Mouse (Mus musculus) midbrain, embryonic 10.5 days (tissue): Measurements from ENCODE around the gene Lrrc46. TPM values are rescaled to one million over a fixed set of nuclear protein-coding genes. Genes with fewer than 3 reads are reported as not detected.

Source experiments
- DNase-seq: peaks from one replicate; pipeline ENCODE4 v3.0.0-alpha.2; 2017; ENCODE audit warnings: low spot score
- H3K27ac ChIP-seq: fragments of 300-500 bp; sonication (generic); replicated peaks from 2 replicates; pipeline ENCODE4 v1.5.1; 2016; ENCODE audit warnings: mild to moderate bottlenecking
- H3K27me3 ChIP-seq: fragments of 300-500 bp; sonication (generic); 2 replicates; pipeline ENCODE4 v1.6.1; 2016; ENCODE audit warnings: low read depth, mild to moderate bottlenecking; ENCODE audit not compliant: poor library complexity, severe bottlenecking
- H3K36me3 ChIP-seq: fragments of 300-500 bp; sonication (generic); 2 replicates; pipeline ENCODE4 v1.6.1; 2016; ENCODE audit warnings: mild to moderate bottlenecking, moderate library complexity
- H3K4me1 ChIP-seq: fragments of 300-500 bp; sonication (generic); 2 replicates; pipeline ENCODE4 v1.6.1; 2016
- H3K4me3 ChIP-seq: fragments of 300-500 bp; sonication (generic); 2 replicates; pipeline ENCODE4 v1.5.1; 2016; ENCODE audit warnings: mild to moderate bottlenecking, moderate library complexity
- H3K9me3 ChIP-seq: fragments of 300-500 bp; sonication (generic); replicated peaks from 2 replicates; pipeline ENCODE4 v1.6.1; 2016; ENCODE audit warnings: mild to moderate bottlenecking
- WGBS: fragments of 180-500 bp; shearing (Covaris S2); methylation state at CpG from one replicate; pipeline ENCODE4 v1.1.7; 2016; 5-methylcytosine and 5-hydroxymethylcytosine counted together
- microRNA-seq: library from miRNA; unstranded; fragments of <30 nt; microRNA quantifications from one replicate; pipeline ENCODE4, GENCODE M21; 2017
- polyA plus RNA-seq: library from polyadenylated mRNA; unstranded; fragments of >200 nt; fragmentation: Nextera tagmentation; extraction: Ambion mirVana; gene quantifications from 2 replicates; pipeline ENCODE4 v1.2.1, GENCODE M21; 2016

Lrrc46 gene
- polyA plus RNA-seq, 1 experiment from 2014 or later: 3.0 TPM

- no peak for DNase-seq
- 22% methylated on average over 5 of the region's 5 CpGs for WGBS
- Histone ChIP-seq H3K4me1 (peaks cover 65% of the 10 kb centered on the region), H3K27ac (peak overlapping the region; percentile 78), H3K36me3 (no peaks in the 10 kb centered on the region), H3K27me3 (peaks cover 76% of the 10 kb centered on the region), H3K4me3 (0 out of 2 replicates have a peak overlapping the region, but pooled peaks have one; percentile 14), H3K9me3 (no peaks in the 10 kb centered on the region)
These were observed 46.2 kb downstream of the Lrrc46 start for GRCm38 (mm10) chr11:96995031-96995430.

GRCm38 (mm10) chr11:96992722-96993311 is 48.4 kb downstream of the Lrrc46 start:
- peaks cover 70% of the 10 kb centered on the region for H3K4me1 ChIP-seq
- peak overlapping the region; percentile 63 for H3K27ac ChIP-seq
- no peaks in the 10 kb centered on the region for H3K9me3 ChIP-seq
- H3K4me3 ChIP-seq: no peak overlapping the region
- H3K36me3 ChIP-seq: no peaks in the 10 kb centered on the region
- 54% methylated on average over 8 of the region's 8 CpGs for WGBS
- peaks cover 76% of the 10 kb centered on the region for H3K27me3 ChIP-seq
- no peak for DNase-seq

GRCm38 (mm10) chr11:96991501-96991900 is 49.7 kb downstream of the Lrrc46 start:
- Histone ChIP-seq H3K27ac (peak overlapping the region; percentile 63; the same call in 1 of the 2 replicates), H3K36me3 (no peaks in the 10 kb centered on the region), H3K4me3 (no peak overlapping the region), H3K9me3 (no peaks in the 10 kb centered on the region), H3K27me3 (peaks cover 76% of the 10 kb centered on the region), H3K4me1 (peaks cover 61% of the 10 kb centered on the region)
- 79% methylated on average over 5 of the region's 5 CpGs for WGBS
- no peak for DNase-seq

- peak overlapping the region; percentile 46 for H3K4me3 ChIP-seq
- DNase-seq: peak; percentile 30
- WGBS: 6% methylated on average over 31 of the region's 31 CpGs
- no peaks in the 10 kb centered on the region for H3K9me3 ChIP-seq
- no peaks in the 10 kb centered on the region for H3K36me3 ChIP-seq
- peak overlapping the region; percentile 7; the same call in 1 of the 2 replicates for H3K27ac ChIP-seq
- H3K4me1 ChIP-seq: peaks cover 35% of the 10 kb centered on the region
- H3K27me3 ChIP-seq: peaks cover 89% of the 10 kb centered on the region
These were observed 53.1 kb downstream of the Lrrc46 start for GRCm38 (mm10) chr11:96987873-96988655.

DNA sequence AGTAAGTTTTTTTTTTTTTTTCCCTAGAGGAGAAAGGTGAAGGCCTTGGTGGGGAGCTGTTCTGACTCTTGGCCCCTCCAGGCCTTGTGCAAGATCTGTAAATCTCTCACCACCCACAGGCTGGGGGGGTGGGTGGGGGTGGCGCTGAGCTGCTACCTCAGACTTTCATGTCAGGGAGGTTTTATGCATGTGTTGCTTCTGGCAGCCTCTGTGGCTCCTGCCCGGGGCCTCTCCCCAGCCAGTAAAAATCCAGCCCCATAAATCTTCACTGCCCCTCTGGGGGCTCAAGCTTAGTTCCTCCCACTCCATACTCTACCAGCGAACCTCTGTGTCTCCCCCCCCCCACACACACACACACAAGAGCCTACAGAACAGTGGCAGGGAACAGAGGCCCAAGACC is 54.7 kb downstream of the Lrrc46 start:
- Histone ChIP-seq H3K4me1 (peaks cover 28% of the 10 kb centered on the region), H3K27ac (no peak overlapping the region), H3K4me3 (no peak overlapping the region), H3K27me3 (peaks cover 80% of the 10 kb centered on the region), H3K36me3 (no peaks in the 10 kb centered on the region), H3K9me3 (no peaks in the 10 kb centered on the region)
- DNase-seq: no peak
- WGBS: 74% methylated on average over 3 of the region's 3 CpGs

GRCm38 (mm10) chr11:96984903-96985302 is 56.3 kb downstream of the Lrrc46 start:
- Histone ChIP-seq H3K27me3 (peaks cover 75% of the 10 kb centered on the region), H3K4me1 (peaks cover 28% of the 10 kb centered on the region), H3K27ac (no peak overlapping the region), H3K4me3 (no peak overlapping the region), H3K9me3 (no peaks in the 10 kb centered on the region), H3K36me3 (no peaks in the 10 kb centered on the region)
- 22% methylated on average over 4 of the region's 4 CpGs for whole genome bisulfite sequencing
- DNase-seq: no peak

Small RNA genes within 50 kb of the gene (microRNA-seq; reads per million reads assigned to microRNA genes)
- 1.5 reads per million for gene Mir8103

Other genes with a start within 250 kb of the Lrrc46 start
- gene Nfe2l1, start 211.4 kb downstream of the Lrrc46 start, polyA plus RNA-seq: 71.9 and 78.0 TPM in 2 replicates
- gene Copz2, start 191.5 kb downstream of the Lrrc46 start, polyA plus RNA-seq: 44.9 and 46.1 TPM in 2 replicates
- gene Cdk5rap3, start 124.9 kb downstream of the Lrrc46 start, polyA plus RNA-seq: 116 and 120 TPM in 2 replicates
- 0.04 and 0.05 TPM in 2 replicates for gene Prr15l, start 113.3 kb downstream of the Lrrc46 start, polyA plus RNA-seq
- 28.2 and 32.1 TPM in 2 replicates for gene Pnpo, start 97.4 kb downstream of the Lrrc46 start, polyA plus RNA-seq
- gene Sp2, start 58.4 kb downstream of the Lrrc46 start, polyA plus RNA-seq: 30.5 and 35.5 TPM in 2 replicates
- 0.71 and 2.0 TPM in 2 replicates for gene Sp6, start 28.0 kb downstream of the Lrrc46 start, polyA plus RNA-seq
- gene Scrn2, start 11.5 kb downstream of the Lrrc46 start, polyA plus RNA-seq: 39.5 and 42.2 TPM in 2 replicates
- gene Mrpl10, start 153 bp upstream of the Lrrc46 start, polyA plus RNA-seq: 81.1 and 82.9 TPM in 2 replicates
- 8.4 and 9.8 TPM in 2 replicates for gene Osbpl7, start 9.2 kb upstream of the Lrrc46 start, polyA plus RNA-seq
- gene Tbx21, start 73.9 kb upstream of the Lrrc46 start, polyA plus RNA-seq: 0.10 and 0.25 TPM in 2 replicates
- gene Tbkbp1, start 110.1 kb upstream of the Lrrc46 start, polyA plus RNA-seq: 4.3 and 4.9 TPM in 2 replicates
- gene Kpnb1, start 146.5 kb upstream of the Lrrc46 start, polyA plus RNA-seq: 82.9 and 95.7 TPM in 2 replicates
- 108 and 114 TPM in 2 replicates for gene Npepps, start 239.2 kb upstream of the Lrrc46 start, polyA plus RNA-seq